Mouse (Mus musculus) ZHBTc4 (cell line): ENCODE results near the gene Palm2.
A peak's percentile ranks its signal among the peaks of the same experiment; 100 is the strongest.

Experiments used
- DNase-seq: peaks from one replicate; pipeline ENCODE4 v3.0.0-alpha.2; 2011; ENCODE audit warnings: low read depth, low spot score

Palm2 gene

DNA sequence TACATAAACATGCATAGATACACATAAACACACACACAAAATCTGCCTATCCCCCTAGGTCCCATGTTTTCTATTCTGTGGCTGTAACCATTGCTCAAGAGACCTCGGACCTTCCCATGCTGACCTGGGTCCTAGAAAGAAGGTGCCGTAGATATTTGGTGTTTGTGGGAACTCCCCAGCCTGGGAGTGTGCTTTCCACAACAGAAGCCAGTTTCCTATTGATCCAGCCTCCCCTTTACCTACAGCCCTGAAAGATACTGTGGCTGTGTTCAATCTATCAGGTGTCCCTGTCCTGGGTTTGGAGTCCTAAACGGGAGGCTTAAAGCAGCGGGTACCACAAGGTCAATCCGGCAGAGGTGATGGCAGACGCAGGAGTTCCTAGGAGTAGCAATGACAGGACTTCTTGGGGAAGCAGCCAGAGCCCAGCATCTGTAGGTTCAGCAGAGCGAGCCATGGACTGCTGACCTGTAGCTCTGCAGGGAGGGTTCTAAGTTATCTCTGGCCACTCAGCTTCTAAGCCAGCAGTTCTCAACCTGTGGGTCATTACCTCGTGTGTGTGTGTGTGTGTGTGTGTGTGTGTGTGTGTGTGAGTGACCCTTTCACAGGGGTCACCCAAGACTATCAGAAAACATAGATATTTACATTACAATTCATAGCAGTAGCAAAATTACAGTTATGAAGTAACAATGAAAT lies 79.3 kb downstream of the Palm2 start:
- DNase-seq: no peak

GRCm38 (mm10) chr4:57514003-57514937 lies 80.2 kb downstream of the Palm2 start:
- DNase-seq: peak; percentile 44

- no peak for DNase-seq
These were observed 81.3 kb downstream of the Palm2 start for GRCm38 (mm10) chr4:57515356-57515755.

- peak; percentile 26 for DNase-seq
These were observed 89.4 kb downstream of the Palm2 start for GRCm38 (mm10) chr4:57523456-57523855.

GRCm38 (mm10) chr4:57524461-57524860 lies 90.4 kb downstream of the Palm2 start:
- DNase-seq: no peak

GRCm38 (mm10) chr4:57525221-57526011 lies 91.4 kb downstream of the Palm2 start:
- DNase-seq: no peak

GRCm38 (mm10) chr4:57528296-57528695 lies 94.2 kb downstream of the Palm2 start:
- DNase-seq: no peak

DNA sequence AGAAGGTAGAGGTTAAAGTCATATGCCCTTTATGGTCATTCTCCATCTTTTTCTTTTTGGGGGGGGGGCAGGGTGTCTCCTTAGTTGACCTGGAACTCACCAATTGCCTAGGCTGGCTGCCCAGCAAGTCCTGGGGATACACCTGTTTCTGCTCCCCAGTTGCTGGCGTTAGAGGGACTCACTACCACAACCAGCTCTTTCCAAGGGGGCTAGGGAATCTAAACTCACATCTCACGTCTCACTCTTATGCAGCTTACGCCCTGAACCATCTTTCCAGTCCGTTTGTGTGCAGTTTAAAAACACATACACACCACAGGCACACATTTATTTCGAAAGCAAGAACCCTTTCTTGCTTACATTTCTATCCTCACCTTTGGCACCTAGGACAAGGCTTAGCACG lies 99.6 kb downstream of the Palm2 start:
- DNase-seq: no peak

- DNase-seq: no peak
These were observed 100.2 kb downstream of the Palm2 start for GRCm38 (mm10) chr4:57534232-57534631.

DNA sequence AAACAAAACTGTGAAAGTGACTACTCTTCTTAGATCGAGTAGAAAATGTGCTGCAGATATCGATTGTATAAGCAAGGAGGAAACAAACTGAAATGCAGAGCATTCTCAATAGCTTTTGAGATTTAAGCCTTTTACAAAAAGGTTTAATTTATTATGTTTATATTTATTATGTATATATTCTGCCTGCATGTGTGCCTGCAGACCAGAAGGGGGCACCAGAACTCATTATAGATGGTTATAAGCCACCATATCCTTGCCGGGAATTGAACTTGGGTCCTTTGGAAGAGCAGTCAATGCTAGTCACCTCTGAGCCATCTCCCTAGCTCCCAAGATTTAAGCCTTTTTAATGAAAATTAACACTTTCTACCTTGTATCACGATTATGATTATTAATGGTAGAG lies 101.0 kb downstream of the Palm2 start:
- DNase-seq: peak; percentile 23

GRCm38 (mm10) chr4:57538029-57538688 lies 104.1 kb downstream of the Palm2 start:
- peak; percentile 68 for DNase-seq

GRCm38 (mm10) chr4:57543692-57544256 lies 109.7 kb downstream of the Palm2 start:
- peak; percentile 74 for DNase-seq

GRCm38 (mm10) chr4:57547785-57548184 lies 113.7 kb downstream of the Palm2 start:
- no peak for DNase-seq

DNA sequence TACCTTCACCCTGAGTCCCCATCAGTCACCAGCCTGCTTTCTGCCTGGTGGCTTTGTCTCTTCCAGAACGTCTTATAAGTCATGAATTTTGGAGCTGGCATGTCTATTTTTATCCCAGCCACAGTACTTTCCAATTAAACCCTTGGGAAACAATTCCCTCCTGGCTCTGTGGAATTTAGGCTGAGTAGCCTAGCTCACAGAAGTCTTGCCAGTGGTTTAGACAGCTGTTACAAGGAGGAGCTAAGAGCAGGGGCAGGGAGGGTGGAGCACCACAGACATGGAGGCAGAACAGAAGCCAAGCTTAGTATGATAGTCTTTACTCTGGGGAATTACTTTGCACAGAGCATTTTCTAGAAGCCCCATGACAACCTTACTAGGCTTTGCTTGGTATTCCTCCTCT lies 116.2 kb downstream of the Palm2 start:
- no peak for DNase-seq

DNA sequence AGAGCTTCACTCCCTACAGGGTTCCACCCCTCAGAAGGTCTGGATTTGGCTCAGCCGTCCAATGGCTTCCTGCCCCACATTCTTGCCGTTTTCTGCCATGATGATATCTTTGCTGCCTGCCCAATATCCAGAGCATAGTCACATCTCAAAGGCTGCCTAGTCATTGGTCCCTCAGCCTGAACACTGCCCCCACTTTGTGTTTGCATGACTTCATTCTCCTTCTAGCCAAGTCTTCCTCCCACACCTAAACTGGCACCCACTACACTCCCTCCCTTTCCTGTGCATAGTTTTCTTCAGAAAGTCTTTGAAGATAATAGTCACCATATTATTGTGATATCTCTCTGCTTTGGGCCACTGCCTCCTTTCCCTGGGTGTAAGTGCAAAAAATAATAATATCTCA lies 123.1 kb downstream of the Palm2 start:
- DNase-seq: no peak

GRCm38 (mm10) chr4:57559438-57559837 lies 125.4 kb downstream of the Palm2 start:
- no peak for DNase-seq

DNA sequence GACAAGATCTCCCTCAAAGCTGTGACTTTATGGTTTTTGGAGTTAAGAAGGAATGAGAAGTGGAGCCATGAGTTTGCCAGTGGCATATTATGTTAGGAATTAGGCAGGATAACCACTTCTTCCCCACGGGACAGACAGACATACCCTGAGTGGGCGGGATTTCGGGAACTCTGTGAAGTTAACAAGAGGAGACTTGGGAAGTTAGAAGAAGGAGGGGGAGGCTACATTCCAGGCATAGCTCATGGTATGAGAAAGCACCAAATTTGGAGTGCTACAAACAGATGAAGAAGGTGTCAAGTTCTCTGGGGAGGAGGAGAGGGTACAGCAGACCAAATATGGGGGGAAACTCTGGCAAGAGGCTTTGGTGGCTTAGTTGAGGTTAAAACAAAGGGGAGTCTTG lies 126.0 kb downstream of the Palm2 start:
- DNase-seq: peak; percentile 48

- DNase-seq: no peak
These were observed 127.0 kb downstream of the Palm2 start for GRCm38 (mm10) chr4:57561055-57561454.

DNA sequence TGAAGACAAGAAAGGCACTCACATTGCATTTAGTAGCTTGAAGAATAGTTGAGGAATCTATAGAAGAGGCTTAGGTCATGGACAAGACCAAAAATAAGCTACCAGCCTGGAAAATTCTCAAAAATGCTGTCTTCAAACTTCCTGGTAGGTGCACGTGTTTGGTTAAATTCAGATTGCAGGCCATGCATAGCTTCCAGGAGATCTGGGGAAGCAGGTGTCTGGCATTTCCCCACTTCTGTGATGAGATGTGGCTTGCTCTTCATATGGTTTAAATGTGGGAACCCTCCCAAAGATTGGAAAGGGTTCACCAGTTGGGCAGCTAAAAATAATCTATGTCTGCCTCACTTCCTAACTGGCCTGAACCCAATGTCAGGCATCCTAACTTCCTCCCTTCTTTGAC lies 131.2 kb downstream of the Palm2 start:
- DNase-seq: no peak

GRCm38 (mm10) chr4:57565811-57566210 lies 131.8 kb downstream of the Palm2 start:
- peak; percentile 42 for DNase-seq

GRCm38 (mm10) chr4:57567666-57568206 lies 133.7 kb downstream of the Palm2 start, which contains the start of gene Pakap:
Gene Pakap, plus strand, starts transcription at chr4:57568179.
- DNase-seq: peak; percentile 74
